Mouse (Mus musculus) regulatory T cell (primary cell): ENCODE measurements around the gene Avpr2.

Experiments
- in situ Hi-C: fragments of 300-600 bp; cut with MboI, MseI; formaldehyde crosslinking; loops from one replicate; pipeline ENCODE4 v1.15.1; 2025; ENCODE audit warnings: high pct_unique_total_duplicates

The Avpr2 gene

GRCm38 (mm10) chrX:73916945-73917344 lies 25.0 kb downstream of the Avpr2 start:
- in situ Hi-C loops, result no loop called here

GRCm38 (mm10) chrX:73918631-73919030 lies 26.7 kb downstream of the Avpr2 start:
- in situ Hi-C loops, result no loop called here

GRCm38 (mm10) chrX:73921285-73921822 lies 29.5 kb downstream of the Avpr2 start:
- in situ Hi-C loops, result no loop called here

GRCm38 (mm10) chrX:73921823-73922549 lies 30.1 kb downstream of the Avpr2 start, which contains the start of the genes Arhgap4 and Naa10:
TSS of gene Arhgap4 (minus strand) at chrX:73921870.
TSS of gene Naa10 (minus strand) at chrX:73921944.
- in situ Hi-C loops, result no loop called here

GRCm38 (mm10) chrX:73922550-73922882 lies 30.6 kb downstream of the Avpr2 start:
- in situ Hi-C loops, result no loop called here

GRCm38 (mm10) chrX:73930402-73931062 lies 38.6 kb downstream of the Avpr2 start, which contains the start of gene Renbp:
TSS of gene Renbp (minus strand) at chrX:73930850.
- in situ Hi-C loops, result no loop called here

- in situ Hi-C loops, result no loop called here
These were observed 40.0 kb downstream of the Avpr2 start for GRCm38 (mm10) chrX:73931871-73932270.

- in situ Hi-C loops, result no loop called here
These were observed 50.0 kb downstream of the Avpr2 start for GRCm38 (mm10) chrX:73941860-73942259.

- in situ Hi-C loops, result no loop called here
These were observed 50.4 kb downstream of the Avpr2 start for GRCm38 (mm10) chrX:73942294-73942693.
